Mouse (Mus musculus) central nervous system, embryonic 14 days (tissue): ENCODE measurements around the gene Themis3. TPM values are rescaled to one million over a fixed set of nuclear protein-coding genes. Genes with fewer than 3 reads are reported as not detected.

Experiments
- polyA plus RNA-seq: library from polyadenylated mRNA; depleted of rRNA; stranded (reverse); fragments of >200 nt; gene quantifications from 2 replicates; pipeline ENCODE4 v1.2.3, GENCODE M21; 2012; rRNA removed

Themis3 gene
- 0.06 TPM in 1 of 2 replicates, not detected in the other for polyA plus RNA-seq

DNA sequence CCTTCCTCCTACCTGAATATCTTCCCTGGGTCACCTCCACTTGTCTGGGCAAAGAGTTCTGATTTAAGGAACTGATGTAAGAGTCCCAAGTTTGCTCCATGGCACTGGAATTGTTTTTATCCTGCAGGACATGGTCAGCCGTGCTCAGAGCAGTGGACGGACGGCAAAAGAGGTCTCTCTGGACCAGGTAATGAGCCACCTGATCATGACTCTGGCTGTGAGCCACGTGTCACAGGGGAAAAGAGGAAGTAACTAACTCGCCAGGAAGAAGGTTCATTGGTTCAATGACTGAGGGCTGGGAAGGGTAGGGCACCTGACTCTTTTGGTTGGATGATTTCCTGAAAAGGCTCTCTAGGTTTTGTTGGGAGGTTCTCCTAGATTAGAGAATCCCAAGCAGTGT is at the start of gene Themis3:
TSS of gene Themis3 (minus strand) at position 187 of the 400 bp plus-strand sequence.

DNA sequence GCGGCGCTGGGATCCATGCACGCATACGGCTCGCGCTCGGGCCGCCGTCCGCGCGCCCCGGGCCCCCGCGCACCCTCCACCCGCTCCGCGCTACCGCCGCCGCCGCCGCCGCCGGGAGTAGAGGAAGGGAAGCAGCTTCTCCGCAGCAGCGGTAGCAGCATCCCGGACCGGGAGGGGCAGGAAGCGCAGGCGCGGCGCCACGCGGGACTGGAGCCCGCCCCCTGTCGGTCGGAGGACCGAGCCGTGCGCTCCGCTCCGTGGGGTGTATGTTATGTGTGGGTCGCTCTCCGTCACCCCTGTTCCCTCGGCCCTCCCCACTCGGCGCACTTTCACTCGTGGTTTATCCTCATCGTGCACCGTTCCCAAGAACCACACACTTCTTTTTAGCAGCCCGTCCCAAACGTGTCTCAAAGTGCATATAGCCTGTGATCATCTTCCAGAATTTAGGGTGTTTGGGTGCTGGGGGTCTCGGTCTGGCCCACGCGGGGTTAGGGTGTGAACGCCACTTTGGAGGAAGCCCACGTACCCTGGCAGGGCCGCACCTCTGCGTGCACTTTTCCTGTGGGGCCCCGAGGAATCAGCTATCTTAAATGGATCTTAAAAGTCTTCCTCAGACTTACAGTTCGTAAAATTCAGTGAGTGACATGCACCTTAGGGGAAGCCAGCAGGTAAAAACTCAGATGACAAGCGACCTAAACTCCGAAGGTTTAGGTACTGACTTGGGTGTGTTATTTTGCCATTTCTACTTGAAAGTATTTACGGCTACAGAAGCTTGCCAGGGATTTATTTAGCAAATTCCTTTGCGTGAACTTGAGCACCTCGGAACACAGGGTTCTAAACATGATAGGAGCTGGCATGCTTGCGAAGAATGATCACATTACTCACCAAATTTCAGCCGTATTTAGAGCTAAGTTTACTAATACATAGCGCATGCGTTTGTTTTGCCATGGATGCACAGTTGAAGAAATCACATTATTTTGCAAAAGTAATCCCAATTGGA is 74.6 kb downstream of the Themis3 start, which contains the start of gene Rab12:
TSS of gene Rab12 (minus strand) at position 176 of the 1,000 bp plus-strand sequence.

Other genes with a start within 250 kb of the Themis3 start
- gene Mtcl1, start 144.9 kb downstream of the Themis3 start, polyA plus RNA-seq: 21.7 and 24.0 TPM in 2 replicates
- gene Rab12, start 74.9 kb downstream of the Themis3 start, polyA plus RNA-seq: 99.8 and 105 TPM in 2 replicates